In genomic region chr3:83768293-83769035, GRCm38 (mm10) we compare ENCODE assay signal across 10 mouse cellular contexts. TPM values are rescaled to one million over a fixed set of nuclear protein-coding genes. Genes with fewer than 3 reads are reported as not detected.
DNase-seq lines count a peak whose midpoint lies in the region; ATAC-seq lines count a peak whose summit lies in the region.
"Had no signal": no experiment of that assay in that cellular context is flagged by ENCODE, and none has a peak within 500 bp of the region (broad histone marks: within the 10 kb centered on the region; RNA-seq: fewer than 3 reads in every experiment).

No protein-coding gene starts in this region.

- no peak overlapping the region for H3K27ac ChIP-seq in heart, embryonic 15.5 days
- H3K27ac ChIP-seq in embryonic facial prominence, embryonic 11.5 days (replicated peaks; ENCODE audit: low read depth, low read length) = no peak overlapping the region
- peak overlapping the region; percentile 94 for H3K27ac ChIP-seq in hindbrain, embryonic 10.5 days
- no peak overlapping the region for H3K27ac ChIP-seq in midbrain, embryonic 13.5 days

- peak overlapping the region; percentile 8; the same call in 1 of the 2 replicates for H3K9ac ChIP-seq in heart, embryonic 15.5 days
- peak overlapping the region; percentile 37 for H3K9ac ChIP-seq in embryonic facial prominence, embryonic 11.5 days (replicated peaks; ENCODE audit: low read length)
- peak overlapping the region; percentile 46 for H3K9ac ChIP-seq in midbrain, embryonic 13.5 days (replicated peaks)

- WGBS in heart, embryonic 15.5 days = 59% methylated on average over 11 of the region's 11 CpGs
- WGBS in embryonic facial prominence, embryonic 11.5 days = 30% methylated on average over 11 of the region's 11 CpGs
- 18% methylated on average over 11 of the region's 11 CpGs for WGBS in hindbrain, embryonic 10.5 days
- WGBS in midbrain, embryonic 13.5 days = 18% methylated on average over 11 of the region's 11 CpGs

- no peak for DNase-seq in heart, adult 18-20 months
- DNase-seq in embryonic facial prominence, embryonic 11.5 days (ENCODE audit: low spot score) = no peak
- DNase-seq in hindbrain, embryonic 10.5 days (ENCODE audit: low spot score) = peak; percentile 50
- no peak for DNase-seq in adrenal gland, postnatal 14 days
- DNase-seq in thymus, postnatal 0 days (ENCODE audit: low spot score) = no peak
- DNase-seq in layer of hippocampus, postnatal 14 days (ENCODE audit: low spot score in 2 of 2) = no peak
- DNase-seq: heart, postnatal 14 days had no signal

- peaks cover 57% of the 10 kb centered on the region for H3K27me3 ChIP-seq in heart, embryonic 15.5 days
- no peaks in the 10 kb centered on the region for H3K27me3 ChIP-seq in embryonic facial prominence, embryonic 11.5 days (ENCODE audit: control insufficient read depth, insufficient read depth, low read length)
- H3K27me3 ChIP-seq in hindbrain, embryonic 10.5 days (ENCODE audit: insufficient read depth, poor library complexity, severe bottlenecking) = peaks cover 17% of the 10 kb centered on the region
- H3K27me3 ChIP-seq in midbrain, embryonic 13.5 days = 0 out of 2 replicates have a peak, but pooled peaks cover 4% of the 10 kb centered on the region

- ATAC-seq in heart, embryonic 15.5 days (replicated peaks; ENCODE audit: insufficient number of reproducible peaks, insufficient read depth, low FRiP score, low read depth) = no peak
- no peak for ATAC-seq in embryonic facial prominence, embryonic 11.5 days (replicated peaks; ENCODE audit: insufficient number of reproducible peaks, low FRiP score, low TSS enrichment, low read depth)
- ATAC-seq in midbrain, embryonic 13.5 days = no peak

- peak overlapping the region; percentile 59 for H3K4me3 ChIP-seq in heart, embryonic 15.5 days
- peak overlapping the region; percentile 71 for H3K4me3 ChIP-seq in embryonic facial prominence, embryonic 11.5 days (ENCODE audit: low read depth, low read length)
- H3K4me3 ChIP-seq in hindbrain, embryonic 10.5 days = peak overlapping the region; percentile 79
- H3K4me3 ChIP-seq in midbrain, embryonic 13.5 days (replicated peaks) = peak overlapping the region; percentile 25

- H3K9me3 ChIP-seq in heart, embryonic 15.5 days (replicated peaks) = no peaks in the 10 kb centered on the region
- H3K9me3 ChIP-seq in embryonic facial prominence, embryonic 11.5 days (replicated peaks; ENCODE audit: control insufficient read depth, low read length) = no peaks in the 10 kb centered on the region
- no peaks in the 10 kb centered on the region for H3K9me3 ChIP-seq in hindbrain, embryonic 10.5 days
- no peaks in the 10 kb centered on the region for H3K9me3 ChIP-seq in midbrain, embryonic 13.5 days

- no peaks in the 10 kb centered on the region for H3K36me3 ChIP-seq in heart, embryonic 15.5 days
- H3K36me3 ChIP-seq in embryonic facial prominence, embryonic 11.5 days (replicated peaks; ENCODE audit: control insufficient read depth, insufficient read depth, low read depth, low read length) = peaks cover 2% of the 10 kb centered on the region; the same call in 1 of the 2 replicates
- peaks cover 47% of the 10 kb centered on the region for H3K36me3 ChIP-seq in hindbrain, embryonic 10.5 days
- peaks cover 20% of the 10 kb centered on the region for H3K36me3 ChIP-seq in midbrain, embryonic 13.5 days

- peaks cover 29% of the 10 kb centered on the region for H3K4me1 ChIP-seq in heart, embryonic 15.5 days (replicated peaks)
- no peaks in the 10 kb centered on the region for H3K4me1 ChIP-seq in embryonic facial prominence, embryonic 11.5 days (ENCODE audit: control insufficient read depth, insufficient read depth, low read length)
- peaks cover 77% of the 10 kb centered on the region for H3K4me1 ChIP-seq in hindbrain, embryonic 10.5 days (replicated peaks)
- H3K4me1 ChIP-seq in midbrain, embryonic 13.5 days (replicated peaks) = peaks cover 48% of the 10 kb centered on the region

- H3K4me2 ChIP-seq in heart, embryonic 15.5 days = peak overlapping the region; percentile 47
- H3K4me2 ChIP-seq in embryonic facial prominence, embryonic 11.5 days (ENCODE audit: low read depth, low read length) = peak overlapping the region; percentile 32
- H3K4me2 ChIP-seq in midbrain, embryonic 13.5 days (replicated peaks) = peak overlapping the region; percentile 91

RNA-seq across cellular contexts. Expression of gene Sfrp2, which starts 2.3 kb away (rescaled TPM):
- 221 and 258 TPM in 2 replicates for polyA plus RNA-seq in heart, embryonic 15.5 days (2015; fragmentation: Nextera tagmentation; extraction: Ambion mirVana)
- 1 to 10 TPM; 4.8 to 4.9 TPM for total RNA-seq in heart, adult 18-20 months (2021)
- 160 and 212 TPM in 2 replicates for polyA plus RNA-seq in embryonic facial prominence, embryonic 11.5 days (2014; fragmentation: Nextera tagmentation; extraction: Ambion mirVana)
- polyA plus RNA-seq in hindbrain, embryonic 10.5 days (2016; fragmentation: Nextera tagmentation; extraction: Ambion mirVana) = 166 and 251 TPM in 2 replicates
- polyA plus RNA-seq in midbrain, embryonic 13.5 days (2015; fragmentation: Nextera tagmentation; extraction: Ambion mirVana) = 35.7 and 41.2 TPM in 2 replicates
- total RNA-seq in adrenal gland, postnatal 14 days (2021) = 10.6 and 10.7 TPM in 2 replicates
- 3.6 and 6.8 TPM in 2 replicates for polyA plus RNA-seq in thymus, postnatal 0 days (2015; fragmentation: Nextera tagmentation; extraction: Ambion mirVana)
- total RNA-seq in layer of hippocampus, postnatal 14 days (2021) = 1 to 10 TPM; 4.7 to 5.0 TPM
- total RNA-seq: neutrophil, adult 5-6 weeks had no signal

Comparison
In these comparisons a context has a peak if more than half of its experiments do, and no peak if none do; other contexts are left out.
1. H3K4me2 ChIP-seq: peak in every context shown above with its lines; median percentile 91 in midbrain, embryonic 13.5 days; 47 in heart, embryonic 15.5 days; 32 in embryonic facial prominence, embryonic 11.5 days.
2. H3K4me3 ChIP-seq: peak in every context shown above with its lines; median percentile 79 in hindbrain, embryonic 10.5 days; 71 in embryonic facial prominence, embryonic 11.5 days; 59 in heart, embryonic 15.5 days; 25 in midbrain, embryonic 13.5 days.